Mouse (Mus musculus) frontal cortex, adult 2 months (tissue): Measurements from ENCODE around the gene Wars. TPM values are rescaled to one million over a fixed set of nuclear protein-coding genes. Genes with fewer than 3 reads are reported as not detected.

ENCODE experiments used
- DNase-seq, 2 experiments: peaks; one replicate each; pipeline ENCODE4 v3.0.0; 2022; ENCODE audit warnings: low spot score in 1 of 2; ENCODE audit errors: extremely low spot score in 1 of 2
- polyA plus RNA-seq: library from polyadenylated mRNA; depleted of rRNA; stranded (reverse); fragments of >200 nt; gene quantifications from 2 replicates; pipeline ENCODE4 v1.2.3, GENCODE M21; 2012; rRNA removed

Gene Wars
- polyA plus RNA-seq, 1 experiment = 97.7 TPM

- DNase-seq = no peak
These were observed 64.3 kb downstream of the Wars start for GRCm38 (mm10) chr12:108829636-108830035.

DNA sequence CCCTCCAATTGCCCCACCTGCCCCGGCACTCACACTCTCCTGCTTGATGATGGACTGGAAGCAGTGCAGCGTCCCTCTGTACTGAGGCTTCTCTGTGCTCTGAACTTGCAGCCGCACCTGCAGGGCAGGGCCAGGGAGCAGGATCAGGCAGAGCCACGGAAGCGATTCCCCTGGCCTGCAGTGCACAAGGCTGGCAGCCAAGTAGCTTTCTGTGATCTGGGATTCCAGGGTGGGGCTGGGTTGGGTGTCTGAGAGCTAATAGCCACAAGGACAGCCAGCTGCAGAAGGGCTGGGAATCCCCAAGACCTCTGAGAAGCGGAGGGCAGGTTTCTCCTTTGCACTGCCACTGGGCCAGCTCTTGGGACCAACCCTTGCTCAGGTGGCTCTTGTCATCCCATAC lies 66.3 kb downstream of the Wars start:
- no peak for DNase-seq

- DNase-seq = no peak
These were observed 66.9 kb downstream of the Wars start for GRCm38 (mm10) chr12:108826958-108827535.

DNA sequence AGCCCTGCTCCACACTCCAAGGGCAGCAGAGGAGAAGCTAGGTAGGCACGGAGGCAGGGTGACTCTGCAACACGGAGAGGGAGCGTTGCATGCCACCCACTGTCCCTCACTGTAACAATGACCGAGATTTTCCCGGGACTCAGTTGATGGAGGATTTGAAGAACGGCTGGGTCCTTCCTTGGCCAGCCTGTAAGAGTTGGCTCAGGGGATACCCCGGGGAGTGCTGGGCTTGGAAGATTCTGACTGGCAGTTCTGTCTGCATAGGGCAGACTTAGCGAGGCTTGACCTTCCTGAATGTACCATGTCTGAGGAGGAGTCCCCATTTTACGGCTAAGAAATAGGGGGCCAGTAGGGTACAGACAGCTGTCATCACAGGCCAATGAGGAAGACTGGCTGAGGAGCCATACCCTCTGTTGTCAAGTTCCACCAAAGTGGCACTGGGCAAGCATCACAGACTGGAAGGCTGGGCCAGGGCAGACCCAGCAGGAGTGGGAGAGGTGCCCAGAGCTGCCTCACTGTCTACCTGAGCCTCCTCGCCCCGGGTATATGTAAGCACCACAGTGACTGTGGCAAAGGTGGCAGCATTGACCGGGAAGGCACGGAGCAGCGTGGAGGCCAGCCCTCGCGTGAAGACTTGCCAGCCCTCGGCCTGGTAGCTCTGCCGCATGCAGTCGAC lies 67.6 kb downstream of the Wars start:
- no peak for DNase-seq

DNA sequence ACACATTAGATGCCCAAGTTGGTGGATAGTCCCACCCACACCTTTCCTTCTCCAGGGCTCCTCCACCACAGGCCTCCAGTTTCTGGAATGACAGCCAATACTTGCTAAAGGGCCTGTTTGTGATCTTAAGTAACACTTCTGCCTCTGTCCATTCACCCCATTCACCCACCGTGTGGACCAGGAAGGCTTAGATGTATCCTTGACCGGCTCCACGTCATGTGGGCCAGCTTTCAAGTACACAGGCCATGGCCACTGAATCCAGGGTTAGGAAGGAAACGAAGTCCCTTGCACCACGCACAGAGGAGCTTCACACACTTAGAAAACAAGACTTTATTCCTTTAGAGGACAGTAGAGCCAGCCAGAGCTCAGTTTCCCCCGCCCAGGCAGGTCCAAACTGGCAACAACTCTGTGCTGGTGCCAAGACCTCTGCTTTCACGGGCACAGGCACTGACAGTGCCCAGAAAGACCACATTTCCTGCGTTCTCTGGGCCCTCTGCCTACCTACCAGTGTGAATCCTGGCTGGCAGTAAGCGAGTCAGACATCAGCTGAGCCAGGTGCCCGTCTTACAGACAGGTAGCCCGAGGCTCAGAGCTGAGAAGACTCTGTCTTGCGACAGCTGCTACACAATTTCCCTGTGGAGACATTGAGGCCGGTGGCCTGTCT lies 68.3 kb downstream of the Wars start:
- DNase-seq = no peak

DNA sequence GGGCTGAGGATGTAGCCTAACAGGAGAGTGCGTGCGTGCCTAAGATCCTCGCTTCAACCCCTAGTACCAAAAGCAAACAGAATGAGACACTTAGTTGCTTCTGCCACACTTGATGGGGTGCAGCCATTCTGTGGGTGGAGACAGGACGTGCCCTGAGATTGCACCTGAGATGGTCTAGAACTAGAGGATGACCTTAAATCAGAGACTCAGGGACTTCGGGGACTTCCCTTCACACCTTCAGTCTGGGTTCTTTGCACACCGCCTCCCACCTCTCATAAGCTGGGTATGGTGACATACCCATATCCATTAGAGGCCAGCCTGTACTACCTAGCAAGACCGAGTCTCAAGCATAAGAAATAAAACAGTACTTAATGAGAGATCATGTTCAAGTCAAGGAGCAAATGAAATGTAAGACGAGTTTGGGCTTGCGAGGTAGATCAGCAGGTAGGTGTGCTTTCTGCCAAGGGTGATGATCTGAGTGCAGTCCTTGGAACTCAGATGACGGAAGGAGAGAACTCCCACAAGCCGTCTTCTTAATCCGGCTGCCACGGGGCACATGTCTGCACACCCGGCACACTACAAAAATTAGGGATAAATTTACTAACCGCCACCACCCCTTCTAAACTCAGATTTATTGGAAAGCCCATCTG lies 69.6 kb downstream of the Wars start:
- DNase-seq = no peak

- DNase-seq = no peak
These were observed 70.9 kb downstream of the Wars start for GRCm38 (mm10) chr12:108823036-108823435.

DNA sequence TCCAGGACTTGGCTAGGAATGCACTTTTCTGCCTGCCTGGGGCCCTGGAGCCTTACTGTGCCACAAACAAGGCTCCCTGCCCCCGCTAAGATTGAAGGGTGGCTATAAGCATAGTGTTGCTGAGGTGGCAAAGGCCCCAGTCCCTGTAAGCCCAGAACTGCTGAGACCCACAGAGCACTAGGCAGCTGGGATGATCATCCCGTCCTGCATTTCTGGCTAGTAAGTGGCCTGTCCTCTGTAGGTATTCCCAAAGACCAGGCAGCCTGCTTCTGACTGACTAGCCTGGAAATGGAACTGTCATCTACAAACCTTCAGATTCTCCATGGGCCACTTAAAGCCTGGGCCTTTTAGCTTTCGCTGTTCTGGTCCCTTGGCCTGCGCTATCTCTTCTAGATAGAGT lies 73.5 kb downstream of the Wars start:
- DNase-seq = no peak

GRCm38 (mm10) chr12:108816569-108816968 lies 77.4 kb downstream of the Wars start:
- no peak for DNase-seq

GRCm38 (mm10) chr12:108814470-108814869 lies 79.5 kb downstream of the Wars start:
- DNase-seq = peak in 1 of 2 experiments; percentile 40

DNA sequence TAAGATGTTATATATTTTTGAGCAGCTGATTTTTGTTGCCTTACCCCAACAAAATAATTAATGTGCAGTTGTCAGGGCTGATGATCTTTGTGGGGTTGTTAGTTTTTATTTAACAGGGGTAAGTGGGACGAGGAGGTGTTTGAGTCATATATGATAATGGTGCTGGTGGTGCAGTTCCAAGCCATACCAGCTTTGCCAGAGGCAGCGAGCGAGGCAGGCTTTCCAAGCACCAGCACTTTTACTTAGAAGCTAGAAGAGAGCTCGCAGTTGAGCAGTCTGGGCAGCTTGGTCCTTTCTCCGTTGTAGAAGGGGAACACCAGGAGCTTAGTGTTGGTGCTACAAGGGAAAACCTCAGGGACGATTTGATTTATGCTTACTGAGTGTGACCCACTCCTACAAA lies 81.5 kb downstream of the Wars start:
- peak in 1 of 2 experiments; percentile 56 for DNase-seq

DNA sequence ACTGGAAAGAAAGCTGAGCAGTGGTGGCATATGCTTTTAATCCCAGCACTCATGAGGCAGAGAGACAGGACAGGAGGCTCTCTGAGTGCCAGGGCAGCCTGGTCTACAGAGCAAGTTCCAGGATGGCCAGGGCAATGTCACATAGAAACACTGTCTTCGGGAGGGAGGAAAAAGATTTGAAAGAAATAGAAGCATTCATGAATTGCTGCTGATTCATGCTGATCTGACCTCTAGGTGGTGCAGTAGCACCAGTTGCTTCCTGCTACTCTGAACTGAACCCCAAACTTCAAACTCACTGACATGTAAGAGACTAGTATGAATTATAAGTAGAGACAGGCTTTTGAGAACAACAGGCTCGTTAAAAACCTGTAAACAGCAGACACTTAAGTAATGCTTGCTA lies 82.8 kb downstream of the Wars start:
- peak in 1 of 2 experiments; percentile 55 for DNase-seq

GRCm38 (mm10) chr12:108810309-108810708 lies 83.7 kb downstream of the Wars start:
- DNase-seq = no peak

Other genes with a start within 250 kb of the Wars start
- 8.4 and 9.4 TPM in 2 replicates for gene Degs2, start 191.9 kb downstream of the Wars start, polyA plus RNA-seq
- gene Yy1, start 101.2 kb downstream of the Wars start, polyA plus RNA-seq = 25.0 and 25.2 TPM in 2 replicates
- gene Slc25a29, start 58.3 kb downstream of the Wars start, polyA plus RNA-seq = 19.4 and 20.3 TPM in 2 replicates
- 10.1 and 12.9 TPM in 2 replicates for gene Slc25a47, start 58.1 kb downstream of the Wars start, polyA plus RNA-seq
- gene Wdr25, start 543 bp downstream of the Wars start, polyA plus RNA-seq = 17.4 and 20.0 TPM in 2 replicates
- 153 and 154 TPM in 2 replicates for gene Begain, start 174.0 kb upstream of the Wars start, polyA plus RNA-seq